Mouse (Mus musculus) frontal cortex, postnatal 14 days (tissue): ENCODE results near the gene St8sia2.

Experiments
- DNase-seq, 2 experiments: peaks; one replicate each; pipeline ENCODE4 v3.0.0; 2022; ENCODE audit warnings: low spot score in 2 of 2

St8sia2 gene

DNA sequence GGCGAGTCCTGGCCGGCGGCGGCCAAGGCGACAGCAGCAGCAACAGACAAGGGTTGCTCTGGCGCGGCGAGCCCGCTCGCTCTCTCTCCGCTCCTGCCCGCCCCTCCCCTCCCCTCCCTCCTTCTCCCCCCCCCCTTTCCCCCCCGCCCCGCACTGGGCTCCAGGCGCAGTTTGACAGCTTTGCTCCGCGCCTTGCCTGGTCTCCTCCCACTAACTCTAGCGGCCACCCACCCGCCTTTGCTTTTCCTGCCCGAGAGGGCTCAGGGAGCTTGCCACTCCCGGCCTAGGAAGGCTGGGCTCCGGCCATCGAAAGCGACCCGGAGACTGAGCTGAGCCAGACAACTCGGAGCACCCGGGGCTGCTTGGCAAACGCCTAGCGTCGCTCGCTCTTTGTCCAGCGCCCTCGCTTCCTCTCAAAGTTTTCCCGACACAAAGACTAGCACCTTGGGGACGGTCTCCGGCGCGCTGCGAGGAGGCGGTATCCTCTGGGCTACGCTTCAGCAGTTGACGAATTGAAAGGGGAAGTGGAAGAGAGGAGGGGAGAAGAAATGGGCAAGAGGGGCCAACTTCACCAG lies at the start of gene St8sia2:
St8sia2 (minus strand) TSS at position 90 of the 575 bp plus-strand sequence.
- peak in 1 of 2 experiments; percentile 12 for DNase-seq

DNA sequence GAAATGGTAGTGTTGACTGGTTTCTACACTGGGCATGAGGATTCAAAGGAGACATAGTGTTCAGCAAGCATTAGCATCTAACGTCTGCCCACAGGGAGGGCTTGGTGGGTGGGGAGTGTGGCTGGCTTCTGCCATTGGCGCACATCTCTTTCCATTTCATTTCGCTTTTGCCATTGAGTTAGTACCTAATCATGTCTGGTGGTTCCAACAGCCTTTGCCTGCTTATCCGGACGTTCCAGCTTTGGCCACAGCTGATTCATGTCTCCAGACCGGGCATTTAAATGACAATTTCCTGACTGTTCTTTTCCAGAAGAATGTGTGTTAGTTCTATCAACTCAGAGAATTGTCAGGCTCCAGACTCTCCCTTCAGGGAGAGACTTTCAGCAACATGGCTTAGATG lies 47.6 kb upstream of the St8sia2 start:
- no peak for DNase-seq

GRCm38 (mm10) chr7:74060306-74060946 lies 46.9 kb upstream of the St8sia2 start:
- no peak for DNase-seq

DNA sequence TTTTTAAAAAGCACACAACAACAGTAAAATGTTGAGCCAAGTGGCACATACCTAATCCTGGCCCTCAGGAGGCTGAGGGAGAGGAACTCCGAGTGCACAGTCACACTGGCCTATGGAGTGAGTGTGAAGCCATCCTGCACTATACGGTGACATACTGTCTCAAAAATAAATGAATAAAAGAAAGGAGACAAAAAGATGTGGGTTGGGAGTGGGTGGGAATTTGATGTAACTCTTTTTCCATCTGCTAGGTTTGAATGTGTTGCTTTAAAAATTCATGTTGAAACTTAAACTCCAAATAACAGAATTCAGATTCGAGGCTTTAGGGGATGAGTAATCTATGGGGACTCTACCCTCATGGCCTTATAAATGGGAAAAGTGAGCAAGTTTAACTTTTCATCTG lies 46.2 kb upstream of the St8sia2 start:
- no peak for DNase-seq

DNA sequence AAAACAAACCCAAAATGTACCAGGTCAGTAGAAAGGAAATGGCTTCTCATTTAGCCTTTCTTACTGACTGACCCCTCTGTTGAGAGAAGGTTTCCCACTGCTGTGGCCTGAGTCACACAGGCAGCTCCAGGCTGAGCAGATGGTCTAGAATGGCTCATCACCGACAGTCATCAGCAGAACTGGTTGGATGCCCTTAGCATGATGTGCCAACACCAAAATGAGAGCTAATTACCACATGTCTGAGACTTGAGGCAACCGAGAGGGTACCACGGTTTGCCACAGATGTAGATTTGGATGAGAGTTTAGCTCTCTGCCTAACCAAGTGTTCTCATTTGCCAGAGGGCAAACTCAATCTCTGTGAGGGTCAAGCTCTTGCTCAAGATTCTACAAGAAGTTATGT lies 42.3 kb upstream of the St8sia2 start:
- DNase-seq: no peak

DNA sequence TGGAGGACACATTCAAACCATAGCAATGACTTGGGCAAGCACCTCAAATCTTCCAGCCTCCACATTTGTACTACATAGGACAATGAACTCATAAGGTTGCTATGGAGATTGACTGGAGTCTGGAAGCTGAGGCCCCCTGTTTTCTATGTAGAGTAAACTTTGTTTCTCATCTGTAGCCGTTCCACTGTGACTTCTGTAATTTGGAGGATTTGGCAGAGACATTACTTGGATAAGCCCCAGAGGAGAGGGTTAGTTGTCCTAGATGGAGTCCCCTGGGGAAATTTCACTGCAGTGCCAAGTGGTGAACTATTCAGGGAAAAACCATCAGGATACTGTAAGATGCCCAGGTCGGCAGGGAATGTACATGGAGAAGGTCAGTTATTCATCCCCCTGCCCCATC lies 34.1 kb upstream of the St8sia2 start:
- no peak for DNase-seq

DNA sequence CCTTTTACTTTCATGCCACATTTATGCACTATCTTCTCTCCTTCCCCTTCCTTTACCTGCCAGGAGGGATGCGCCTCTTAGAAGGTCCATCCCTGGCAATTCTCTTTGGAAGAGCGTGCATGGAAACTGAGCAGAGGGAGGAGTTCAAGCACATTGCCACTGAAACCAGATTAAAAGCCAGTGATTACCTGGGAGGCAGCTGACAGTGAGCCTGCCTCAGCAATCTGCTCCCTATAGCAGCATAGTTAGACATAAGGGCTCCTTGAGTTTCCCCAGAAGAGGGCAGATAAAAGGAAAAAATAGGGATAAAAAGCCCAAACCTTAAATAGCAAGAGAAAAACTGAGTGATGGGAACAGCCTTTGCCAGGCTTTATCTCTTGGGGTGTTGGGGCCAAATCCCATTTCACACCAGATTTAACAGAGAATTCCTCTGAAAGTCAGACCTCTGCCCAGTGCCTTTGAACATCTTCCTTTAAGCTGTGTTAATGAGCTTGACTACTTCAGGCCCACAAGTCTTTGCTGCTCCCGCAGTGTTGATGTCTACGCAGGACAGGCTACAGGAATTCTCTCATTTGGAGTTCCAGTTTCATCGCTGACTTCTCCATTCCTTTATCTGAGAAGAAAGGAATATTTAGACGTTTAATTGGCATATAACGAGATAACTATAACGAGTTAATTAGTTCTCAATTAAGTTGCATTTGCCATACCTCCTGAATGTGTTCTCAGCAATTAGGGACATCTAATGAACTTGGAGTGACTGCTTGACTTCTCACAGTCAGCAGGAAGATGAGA lies 31.9 kb upstream of the St8sia2 start:
- DNase-seq: no peak

DNA sequence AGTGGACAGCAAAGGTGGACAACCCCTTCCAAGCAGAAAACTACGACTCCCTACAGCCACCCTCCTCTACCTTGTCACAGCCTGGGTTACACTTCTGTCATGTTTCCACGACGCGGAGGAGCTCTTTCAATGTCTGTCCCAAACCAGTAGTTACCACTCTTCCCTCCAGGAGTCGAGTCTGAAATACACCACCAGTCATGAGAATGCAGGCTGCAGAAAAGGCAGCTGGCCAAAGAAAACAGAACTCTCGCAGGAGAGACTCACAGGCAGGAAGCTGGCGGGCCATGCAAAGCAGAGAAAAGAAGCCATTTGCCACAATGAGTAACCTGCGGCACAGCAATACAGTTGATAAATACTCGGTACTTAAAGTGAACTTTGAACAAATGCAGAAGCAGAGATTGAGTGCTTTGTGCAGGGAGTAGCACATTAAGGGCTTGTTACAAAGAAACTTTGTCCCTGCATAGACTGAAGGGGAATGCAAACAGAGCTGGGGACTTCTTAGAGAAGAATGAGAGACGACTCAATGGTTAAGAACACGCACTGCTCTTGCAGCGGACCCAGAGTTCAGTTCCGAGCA lies 30.2 kb upstream of the St8sia2 start:
- no peak for DNase-seq

- DNase-seq: peak in 1 of 2 experiments; percentile 58
Measured at GRCm38 (mm10) chr7:74025007-74025406, 11.5 kb upstream of the St8sia2 start.

DNA sequence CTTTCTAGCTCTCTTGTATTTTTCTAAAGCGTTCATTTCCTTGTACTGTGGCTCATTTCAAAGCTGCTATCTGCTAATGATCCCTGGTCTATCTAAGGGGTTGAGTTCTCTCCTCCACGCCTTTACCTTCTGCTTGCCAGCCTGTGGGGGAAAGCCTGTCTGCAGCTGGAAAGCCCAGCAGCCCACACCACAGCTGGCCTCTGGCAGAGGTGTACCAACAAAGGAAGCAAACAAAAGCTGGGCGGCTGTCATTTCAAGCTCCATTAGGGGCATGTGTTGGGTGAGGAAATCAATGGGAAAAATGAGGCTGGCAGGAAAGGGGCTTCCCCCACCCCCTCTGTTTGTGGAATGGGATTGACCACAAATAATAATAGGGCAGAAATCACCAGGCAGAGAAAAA lies 10.7 kb upstream of the St8sia2 start:
- no peak for DNase-seq

- DNase-seq: no peak
Measured at GRCm38 (mm10) chr7:74022571-74022970, 9.1 kb upstream of the St8sia2 start.

DNA sequence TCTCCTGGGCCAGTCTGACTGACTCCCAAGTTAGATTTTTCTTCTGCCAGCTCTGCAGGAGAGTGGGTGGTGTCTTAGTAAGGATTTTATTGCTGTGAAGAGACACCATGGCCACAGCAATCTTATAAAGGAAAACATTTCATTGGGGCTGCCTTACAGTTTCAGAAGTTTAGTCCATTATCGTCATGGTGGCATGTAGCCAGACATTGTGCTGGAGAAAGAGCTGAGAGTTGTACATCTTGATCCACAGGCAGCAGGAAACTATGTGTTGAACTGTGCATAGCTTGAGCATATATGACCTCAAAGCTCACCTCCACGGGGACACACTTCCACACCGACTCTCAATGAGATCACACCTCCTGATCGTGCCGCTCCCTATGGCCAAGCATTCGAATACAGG lies 8.3 kb upstream of the St8sia2 start:
- no peak for DNase-seq

- DNase-seq: no peak
Measured at GRCm38 (mm10) chr7:74016613-74017012, 3.1 kb upstream of the St8sia2 start.

DNA sequence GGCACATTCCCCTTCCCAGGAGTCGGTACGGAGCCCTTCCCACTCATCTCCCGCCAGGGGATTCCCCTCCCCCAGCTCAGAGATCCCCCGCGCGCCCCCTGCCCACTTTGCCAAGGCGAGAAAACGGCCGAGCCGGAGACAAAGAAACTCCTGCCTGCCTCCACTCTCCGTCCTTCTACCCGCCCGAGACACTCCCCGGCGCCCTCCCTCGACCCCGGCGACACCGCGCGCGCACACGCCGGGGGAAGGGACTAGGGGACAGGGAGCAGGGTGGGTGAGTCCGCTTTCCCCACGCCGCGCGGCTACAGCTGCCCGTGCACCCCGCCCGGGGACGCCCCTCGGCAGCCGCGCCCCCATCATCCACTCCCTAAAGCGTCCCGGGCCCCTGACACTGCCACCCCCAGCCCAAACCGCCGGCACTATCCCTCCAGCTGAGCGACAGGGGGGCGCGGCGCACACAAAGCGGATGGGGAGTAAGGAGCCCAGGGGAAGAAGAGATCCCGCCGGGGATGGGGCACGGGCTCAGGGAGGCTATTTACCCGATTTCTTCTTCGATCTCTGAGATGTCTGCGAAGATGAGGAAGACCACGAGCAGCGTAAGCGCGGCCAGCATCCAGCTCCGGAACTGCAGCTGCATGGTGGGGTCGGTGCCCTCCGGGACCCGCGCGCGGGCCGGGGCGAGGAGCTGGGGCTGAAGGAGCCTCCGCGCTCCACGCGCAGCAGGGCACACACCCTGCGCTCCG lies 461 bp downstream of the St8sia2 start:
- DNase-seq: no peak

DNA sequence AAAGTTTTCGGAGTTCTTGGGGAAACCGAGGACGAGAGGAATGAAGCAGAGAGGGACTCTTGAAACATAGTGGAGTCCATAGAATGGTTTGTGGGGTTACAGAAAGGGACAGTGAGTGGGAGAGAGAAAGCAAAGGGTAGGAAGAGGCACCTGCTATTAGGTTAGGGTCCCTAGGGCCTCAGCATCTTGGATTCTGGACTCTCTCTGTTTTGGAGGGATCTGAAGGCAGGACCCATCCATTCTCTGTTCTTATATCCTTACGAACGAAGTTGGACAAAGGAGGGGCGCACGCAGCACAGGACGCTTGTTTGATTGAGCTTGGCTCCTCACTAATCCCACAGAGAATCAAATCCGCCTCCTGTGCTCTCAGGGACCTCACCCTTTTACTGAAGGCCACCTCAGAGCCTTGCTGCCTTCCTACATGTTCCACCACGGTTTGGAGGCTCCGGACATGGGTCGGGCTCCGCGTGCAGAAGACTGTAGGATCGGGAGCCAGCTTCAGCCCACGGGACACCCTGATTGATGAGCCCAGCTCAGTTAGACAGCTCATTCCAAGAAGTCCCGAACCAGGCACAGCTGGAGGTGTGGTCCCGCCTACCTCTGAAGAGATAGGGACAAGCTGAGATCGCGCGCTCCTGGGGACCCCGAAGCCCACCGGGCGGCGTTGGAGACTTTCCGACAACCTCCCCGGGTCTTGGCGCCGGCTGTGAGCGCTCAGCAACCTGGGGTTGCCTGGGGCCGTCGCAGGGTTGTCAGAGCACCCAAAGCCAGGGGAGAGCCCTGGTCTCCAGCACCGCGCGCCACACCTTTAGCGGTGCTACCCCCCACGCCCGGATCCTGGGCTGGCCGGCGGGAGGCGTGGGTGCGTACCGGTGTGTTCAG lies 1.3 kb downstream of the St8sia2 start:
- no peak for DNase-seq

DNA sequence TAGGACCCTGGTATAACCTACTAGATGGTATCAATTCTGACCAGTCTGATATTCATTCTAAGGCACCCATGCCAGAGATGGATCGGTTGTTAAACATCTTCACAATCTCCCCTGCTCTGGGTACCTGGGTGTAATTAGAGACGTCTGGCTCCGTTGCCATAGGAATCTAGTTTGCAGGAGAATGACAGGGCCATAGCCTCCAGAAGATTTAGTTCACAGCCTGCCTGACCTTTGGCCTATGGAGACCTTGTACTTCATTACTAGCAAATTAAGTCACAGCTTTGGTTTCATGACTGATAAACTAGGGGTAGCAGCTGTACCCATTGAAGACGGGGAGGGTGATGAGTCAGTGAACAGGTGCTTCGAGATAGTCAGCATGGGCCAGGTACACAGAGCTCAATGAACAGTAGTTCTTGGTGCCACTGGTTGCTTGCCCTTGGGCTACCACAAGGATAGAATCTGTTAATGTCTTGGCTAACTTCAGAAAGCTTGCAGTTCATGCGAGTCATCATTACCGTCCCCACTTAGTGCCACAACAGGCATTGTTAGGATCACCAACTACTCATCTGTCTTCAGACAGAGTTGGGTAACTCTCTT lies 4.4 kb downstream of the St8sia2 start:
- no peak for DNase-seq

DNA sequence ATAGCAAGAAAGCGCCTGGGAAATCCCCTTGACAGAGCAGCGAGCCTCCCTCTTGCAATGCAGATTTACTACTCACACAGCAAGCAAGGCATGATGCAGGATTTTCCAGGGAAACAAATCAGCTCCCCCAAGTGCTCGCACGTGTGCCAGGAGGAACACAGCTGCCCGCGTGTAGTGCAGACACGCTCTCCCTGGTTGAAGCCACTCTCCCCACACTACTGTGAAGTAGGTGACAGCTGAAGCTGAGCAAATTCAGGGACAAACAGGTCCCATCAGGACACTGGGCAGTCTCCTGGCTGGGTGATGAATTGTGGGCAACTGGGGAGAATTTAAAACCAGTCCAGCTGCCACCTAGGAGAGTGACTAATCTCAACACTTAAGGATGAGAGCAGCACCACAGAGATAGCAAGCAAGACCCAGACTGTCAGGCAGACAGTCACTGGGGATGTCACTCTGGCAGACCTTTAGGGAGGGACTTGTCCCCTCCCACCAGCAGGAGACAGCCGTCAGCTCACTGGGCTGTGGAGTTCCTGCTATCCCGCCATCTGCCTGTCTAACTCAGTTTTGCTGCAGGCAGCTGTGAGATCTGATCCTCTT lies 6.6 kb downstream of the St8sia2 start:
- DNase-seq: peak in 1 of 2 experiments; percentile 22

DNA sequence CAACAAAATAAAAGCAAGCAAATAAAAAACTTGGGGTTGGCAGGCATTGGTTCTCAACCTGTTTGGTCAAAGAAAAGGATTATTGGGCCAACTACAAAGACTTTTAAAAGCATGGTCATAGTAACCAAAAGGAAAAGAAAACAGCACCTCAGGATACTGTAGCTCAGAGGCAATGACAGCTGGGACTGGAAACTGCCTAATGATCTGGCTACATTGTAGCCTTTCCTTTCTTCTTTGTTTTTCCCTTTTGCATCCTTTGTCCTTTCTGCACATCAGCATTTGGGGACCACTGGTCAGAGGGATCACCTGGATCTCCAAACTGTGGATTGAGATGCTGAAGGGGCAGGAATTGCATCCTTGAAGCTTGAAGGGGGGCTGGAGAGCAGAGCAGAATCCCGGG lies 7.1 kb downstream of the St8sia2 start:
- no peak for DNase-seq

DNA sequence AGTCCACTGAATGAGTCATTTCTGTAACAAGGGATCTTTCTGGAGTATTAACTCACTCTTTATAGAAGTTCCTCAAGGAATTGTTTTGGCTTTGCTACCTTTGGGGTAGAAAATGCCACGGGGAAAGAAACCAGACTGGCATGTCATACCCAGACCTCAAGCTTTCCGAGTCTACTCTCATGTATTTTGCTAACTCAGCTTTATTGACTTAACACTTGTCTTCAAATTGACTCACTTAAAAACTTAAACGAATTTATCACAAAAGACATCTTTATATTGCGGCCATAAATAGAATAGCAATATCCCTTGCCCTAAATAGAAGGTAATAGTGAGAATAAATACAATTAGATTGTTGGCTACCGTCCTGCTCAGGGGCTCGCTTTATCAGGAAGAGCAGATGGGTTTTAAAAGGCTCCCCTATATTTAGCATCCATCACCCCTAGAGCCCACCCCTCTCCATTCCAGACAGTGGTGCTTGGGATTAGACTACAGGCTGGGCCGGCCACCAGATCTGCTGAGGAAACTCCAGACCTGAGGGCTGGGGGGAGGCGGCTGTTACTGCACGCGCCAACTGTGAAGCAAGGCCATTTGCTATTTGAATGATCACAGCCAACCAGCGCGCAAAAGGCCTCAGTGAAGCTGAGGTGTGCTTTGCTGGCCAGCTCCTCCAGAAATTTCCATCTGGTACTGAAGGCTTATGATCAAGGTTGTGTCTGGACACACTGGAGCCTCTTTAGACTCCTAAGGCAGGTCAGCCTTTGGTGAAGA lies 12.6 kb downstream of the St8sia2 start:
- DNase-seq: no peak
